Mouse (Mus musculus) midbrain, embryonic 14.5 days (tissue): ENCODE results near the gene R3hdml. TPM values are rescaled to one million over a fixed set of nuclear protein-coding genes. Genes with fewer than 3 reads are reported as not detected.

Experiments used
- ATAC-seq: fragments of 200-750 bp; cut with Nextera tagmentation; 2 replicates; pipeline ENCODE4 v1.8.0; 2017; ENCODE audit warnings: moderate number of reproducible peaks, moderate library complexity; ENCODE audit not compliant: low FRiP score, low TSS enrichment
- DNase-seq: peaks from one replicate; pipeline ENCODE4 v3.0.0-alpha.2; 2015
- H3K27ac ChIP-seq: fragments of 300-500 bp; sonication (generic); replicated peaks from 2 replicates; pipeline ENCODE4 v1.5.1; 2014; ENCODE audit warnings: mild to moderate bottlenecking, low read depth, low read length, moderate library complexity
- H3K27me3 ChIP-seq: fragments of 300-500 bp; sonication (generic); 2 replicates; pipeline ENCODE4 v1.6.1; 2014; ENCODE audit warnings: low read length, control low read depth, mixed read lengths; ENCODE audit not compliant: control insufficient read depth, insufficient read depth
- H3K36me3 ChIP-seq: fragments of 300-500 bp; sonication (generic); 2 replicates; pipeline ENCODE4 v1.6.1; 2014; ENCODE audit warnings: low read length, control low read depth; ENCODE audit not compliant: control insufficient read depth, insufficient read depth
- H3K4me1 ChIP-seq: fragments of 300-500 bp; sonication (generic); 2 replicates; pipeline ENCODE4 v1.6.1; 2014; ENCODE audit warnings: mild to moderate bottlenecking, antibody characterized with exemption, low read length, control low read depth; ENCODE audit not compliant: control insufficient read depth, insufficient read depth
- H3K4me2 ChIP-seq: fragments of 300-500 bp; sonication (generic); 2 replicates; pipeline ENCODE4 v1.6.1; 2014; ENCODE audit warnings: mild to moderate bottlenecking, low read length, moderate library complexity
- H3K4me3 ChIP-seq: fragments of 300-500 bp; sonication (generic); replicated peaks from 2 replicates; pipeline ENCODE4 v1.5.1; 2014; ENCODE audit warnings: low read depth, low read length
- H3K9ac ChIP-seq: fragments of 300-500 bp; sonication (generic); replicated peaks from 2 replicates; pipeline ENCODE4 v1.6.1; 2014; ENCODE audit warnings: mild to moderate bottlenecking, low read length, moderate library complexity
- H3K9me3 ChIP-seq: fragments of 300-500 bp; sonication (generic); 2 replicates; pipeline ENCODE4 v1.6.1; 2016; ENCODE audit warnings: low read length, control low read depth, mixed read lengths; ENCODE audit not compliant: control insufficient read depth
- WGBS: fragments of 180-500 bp; shearing (Covaris S2); extraction: QIAGEN DNeasy Blood & Tissue Kit; methylation state at CpG from one replicate; pipeline ENCODE4 v1.1.7; 2014; 5-methylcytosine and 5-hydroxymethylcytosine counted together
- polyA plus RNA-seq: library from polyadenylated mRNA; unstranded; fragments of >200 nt; fragmentation: Nextera tagmentation; extraction: Ambion mirVana; gene quantifications from 2 replicates; pipeline ENCODE4 v1.2.1, GENCODE M21; 2014

Gene R3hdml
- polyA plus RNA-seq, 1 experiment from 2014 or later, result not detected

- DNase-seq (no peak), ATAC-seq (no peak)
- H3K27me3 ChIP-seq, result no peaks in the 10 kb centered on the region
- peaks cover 38% of the 10 kb centered on the region for H3K36me3 ChIP-seq
- H3K4me2 ChIP-seq, result no peak overlapping the region
- WGBS, result 93% methylated on average over 6 of the region's 6 CpGs
- no peak overlapping the region for H3K9ac ChIP-seq
- peaks cover 7% of the 10 kb centered on the region for H3K4me1 ChIP-seq
- no peak overlapping the region for H3K4me3 ChIP-seq
- no peak overlapping the region for H3K27ac ChIP-seq
- no peaks in the 10 kb centered on the region for H3K9me3 ChIP-seq
Measured at GRCm38 (mm10) chr2:163467585-163467984, 24.5 kb upstream of the R3hdml start.

- Histone ChIP-seq H3K9ac (no peak overlapping the region), H3K27ac (no peak overlapping the region), H3K4me2 (no peak overlapping the region), H3K4me1 (peaks cover 7% of the 10 kb centered on the region), H3K9me3 (no peaks in the 10 kb centered on the region), H3K36me3 (peaks cover 38% of the 10 kb centered on the region), H3K4me3 (no peak overlapping the region), H3K27me3 (no peaks in the 10 kb centered on the region)
- DNase-seq (no peak), ATAC-seq (no peak)
- WGBS, result 93% methylated on average over 6 of the region's 6 CpGs
Measured at GRCm38 (mm10) chr2:163468866-163469265, 23.3 kb upstream of the R3hdml start.

GRCm38 (mm10) chr2:163469711-163470110 lies 22.4 kb upstream of the R3hdml start:
- no peaks in the 10 kb centered on the region for H3K9me3 ChIP-seq
- WGBS, result 93% methylated on average over 15 of the region's 15 CpGs
- H3K4me2 ChIP-seq, result no peak overlapping the region
- DNase-seq, result no peak
- H3K4me1 ChIP-seq, result peaks cover 7% of the 10 kb centered on the region
- no peak overlapping the region for H3K27ac ChIP-seq
- H3K9ac ChIP-seq, result no peak overlapping the region
- no peak overlapping the region for H3K4me3 ChIP-seq
- ATAC-seq, result no peak
- peaks cover 38% of the 10 kb centered on the region for H3K36me3 ChIP-seq
- no peaks in the 10 kb centered on the region for H3K27me3 ChIP-seq

DNA sequence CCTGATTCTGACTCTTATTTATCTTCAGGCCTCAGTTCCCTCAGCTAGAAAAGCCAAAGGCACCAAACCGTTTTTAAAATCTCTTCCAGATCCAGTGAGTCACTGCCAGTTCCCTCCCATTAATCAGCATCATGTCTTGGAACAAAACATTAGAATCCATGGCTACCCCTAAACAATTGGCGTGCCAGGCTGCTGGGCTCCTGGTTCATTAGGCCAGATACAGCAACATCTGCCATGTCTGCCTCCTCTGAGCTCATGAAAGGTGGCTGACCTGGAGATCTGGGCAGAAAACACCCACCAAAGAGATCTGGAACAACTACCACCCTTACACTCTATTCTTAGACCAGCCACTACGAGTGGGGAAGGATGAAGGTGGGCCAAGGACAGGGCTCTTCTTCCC lies 21.0 kb upstream of the R3hdml start:
- no peaks in the 10 kb centered on the region for H3K27me3 ChIP-seq
- H3K4me2 ChIP-seq, result peak overlapping the region; percentile 86
- peaks cover 33% of the 10 kb centered on the region for H3K36me3 ChIP-seq
- no peak overlapping the region for H3K27ac ChIP-seq
- 84% methylated on average over 3 of the region's 3 CpGs for WGBS
- ATAC-seq (no peak), DNase-seq (no peak)
- H3K9ac ChIP-seq, result 0 out of 2 replicates have a peak overlapping the region, but pooled peaks have one; percentile 85
- no peaks in the 10 kb centered on the region for H3K9me3 ChIP-seq
- H3K4me3 ChIP-seq, result peak overlapping the region; percentile 78
- H3K4me1 ChIP-seq, result peaks cover 7% of the 10 kb centered on the region

DNA sequence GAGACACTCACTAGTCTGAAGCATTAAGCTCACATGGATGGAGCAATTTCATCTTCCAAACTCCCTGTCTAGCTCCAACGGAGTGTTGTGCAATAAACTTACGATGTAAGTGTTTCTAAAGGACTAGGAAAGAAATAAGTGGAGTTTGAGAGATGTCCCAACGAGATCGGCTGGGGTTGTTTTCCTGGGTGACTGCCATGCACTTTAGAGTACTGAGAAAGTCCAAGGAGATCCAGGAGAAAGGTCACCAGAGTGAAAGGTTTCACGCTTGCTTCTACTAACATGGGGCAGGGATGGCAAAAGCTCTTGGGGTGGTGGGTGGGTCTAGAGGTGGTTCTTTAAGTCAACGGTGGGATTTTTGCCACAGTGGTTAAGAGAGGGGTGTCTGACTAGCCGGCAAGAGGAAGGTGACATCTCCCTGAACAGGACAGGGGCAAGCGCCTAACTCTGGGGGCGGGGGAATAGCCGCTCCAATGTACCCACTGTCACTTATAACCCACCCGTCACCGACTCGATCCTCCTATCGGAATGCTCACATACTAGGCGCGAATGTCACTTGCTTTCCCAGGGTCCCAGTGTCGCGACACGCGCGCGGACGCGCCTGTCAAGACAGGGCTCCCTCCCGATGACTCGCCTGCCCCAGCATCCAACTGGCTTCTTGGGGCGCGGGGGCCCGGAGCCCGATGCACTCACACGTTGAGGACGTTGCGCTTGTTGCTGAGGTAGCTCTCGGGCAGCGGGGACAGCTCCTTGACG lies 20.2 kb upstream of the R3hdml start:
- Histone ChIP-seq H3K9ac (peak overlapping the region; percentile 85), H3K4me3 (peak overlapping the region; percentile 78), H3K27ac (peak overlapping the region; percentile 80), H3K9me3 (no peaks in the 10 kb centered on the region), H3K4me1 (peaks cover 7% of the 10 kb centered on the region), H3K4me2 (peak overlapping the region; percentile 86), H3K36me3 (peaks cover 26% of the 10 kb centered on the region), H3K27me3 (no peaks in the 10 kb centered on the region)
- 6% methylated on average over 36 of the region's 36 CpGs for WGBS
- ATAC-seq, result peak; percentile 74
- no peak for DNase-seq

DNA sequence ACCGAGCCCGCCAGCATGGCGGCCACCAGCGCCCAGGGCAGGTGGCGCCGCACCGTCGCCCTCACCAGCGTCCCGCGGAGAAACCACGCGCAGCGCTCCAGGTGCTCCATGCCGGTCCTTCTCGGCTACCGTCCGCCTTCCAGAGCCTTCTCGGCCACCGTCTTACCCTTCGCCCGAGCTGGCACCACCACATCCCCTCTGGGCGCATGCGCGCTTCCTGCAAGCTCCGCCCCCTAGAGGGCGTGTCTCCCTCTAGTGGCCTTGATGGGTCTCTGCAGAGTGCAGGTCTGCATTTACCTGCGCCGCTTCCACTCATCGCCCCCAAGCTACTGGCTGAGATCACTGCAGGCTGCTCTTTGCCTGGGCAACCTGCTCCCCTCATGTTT lies 19.7 kb upstream of the R3hdml start, which contains the start of gene Fitm2:
TSS of gene Fitm2 (minus strand) at position 164 of the 386 bp plus-strand sequence.
- no peaks in the 10 kb centered on the region for H3K27me3 ChIP-seq
- H3K4me2 ChIP-seq, result peak within 1 kb of the TSS; percentile 86
- under 1% methylated on average over 30 of the region's 30 CpGs for WGBS
- H3K9me3 ChIP-seq, result no peaks in the 10 kb centered on the region
- peaks cover 23% of the 10 kb centered on the region for H3K36me3 ChIP-seq
- peaks cover 7% of the 10 kb centered on the region for H3K4me1 ChIP-seq
- peak; percentile 98 for DNase-seq
- peak within 1 kb of the TSS; percentile 80 for H3K27ac ChIP-seq
- ATAC-seq, result peak; percentile 95
- H3K9ac ChIP-seq, result peak within 1 kb of the TSS; percentile 85
- H3K4me3 ChIP-seq, result peak within 1 kb of the TSS; percentile 78

GRCm38 (mm10) chr2:163480191-163480825 lies 11.8 kb upstream of the R3hdml start:
- no peak overlapping the region for H3K4me3 ChIP-seq
- H3K9ac ChIP-seq, result no peak overlapping the region
- DNase-seq (peak; percentile 24), ATAC-seq (no peak)
- H3K9me3 ChIP-seq, result no peaks in the 10 kb centered on the region
- no peak overlapping the region for H3K27ac ChIP-seq
- 0 out of 2 replicates have a peak, but pooled peaks cover 11% of the 10 kb centered on the region for H3K27me3 ChIP-seq
- H3K4me1 ChIP-seq, result peaks cover 3% of the 10 kb centered on the region; the same call in 1 of the 2 replicates
- H3K36me3 ChIP-seq, result no peaks in the 10 kb centered on the region
- H3K4me2 ChIP-seq, result no peak overlapping the region
- 50% methylated on average over 18 of the region's 18 CpGs for WGBS

DNA sequence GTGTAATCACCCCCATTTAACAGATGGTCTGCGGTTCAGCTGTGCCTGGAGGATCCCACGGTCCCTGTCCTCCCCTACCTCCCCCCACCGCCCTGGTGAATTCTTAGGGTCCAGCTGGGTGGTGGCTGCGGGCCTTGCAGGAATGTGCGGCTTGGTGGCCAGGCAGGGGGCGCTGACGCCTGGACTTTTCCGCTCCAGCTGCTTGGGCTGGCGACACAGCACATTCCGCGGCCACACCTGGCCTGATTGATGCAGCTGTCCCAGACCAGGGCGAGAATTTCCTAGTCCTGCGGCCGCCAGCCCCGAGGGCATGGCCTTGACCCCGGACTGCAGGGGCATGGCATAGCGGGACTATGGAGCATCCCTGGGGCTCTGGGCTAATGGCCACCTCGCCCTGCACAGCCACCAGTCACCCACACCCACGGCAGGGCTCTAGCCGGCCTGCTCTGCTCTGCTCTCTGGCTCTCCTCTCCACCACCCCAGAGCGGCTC lies 10.5 kb upstream of the R3hdml start:
- no peaks in the 10 kb centered on the region for H3K36me3 ChIP-seq
- H3K4me3 ChIP-seq, result peak overlapping the region; percentile 17
- 1% methylated on average over 21 of the region's 21 CpGs for WGBS
- no peaks in the 10 kb centered on the region for H3K9me3 ChIP-seq
- H3K4me2 ChIP-seq, result peak overlapping the region; percentile 55
- no peak overlapping the region for H3K27ac ChIP-seq
- ATAC-seq (no peak), DNase-seq (peak; percentile 52)
- H3K27me3 ChIP-seq, result 0 out of 2 replicates have a peak, but pooled peaks cover 11% of the 10 kb centered on the region
- peak overlapping the region; percentile 44 for H3K9ac ChIP-seq
- peaks cover 3% of the 10 kb centered on the region; the same call in 1 of the 2 replicates for H3K4me1 ChIP-seq
